Mouse (Mus musculus) heart, postnatal 36 days (tissue): Measurements from ENCODE around the gene Zfp629. TPM values are rescaled to one million over a fixed set of nuclear protein-coding genes. Genes with fewer than 3 reads are reported as not detected.
A peak's percentile ranks its signal among the peaks of the same experiment; 100 is the strongest.
"Not testable (repeated sequence)": the region's sequence is repeated elsewhere in the genome, so short reads cannot be mapped to it uniquely, and the experiment has no call there.

Source experiments
- DNase-seq, 2 experiments: peaks; one replicate each; pipeline ENCODE4 v3.0.0; 2021 to 2022
- intact Hi-C: fragments of 180-260 bp; cut with DNase I; formaldehyde crosslinking; loops from one replicate; pipeline ENCODE4 v1.15.1; 2025
- total RNA-seq, 2 experiments: library from RNA; stranded (reverse); gene quantifications; 2 replicates each; pipeline ENCODE4 v1.2.3; 2021

Zfp629 gene
- total RNA-seq = 10 to 100 TPM; 18.1 to 22.4 TPM

DNA sequence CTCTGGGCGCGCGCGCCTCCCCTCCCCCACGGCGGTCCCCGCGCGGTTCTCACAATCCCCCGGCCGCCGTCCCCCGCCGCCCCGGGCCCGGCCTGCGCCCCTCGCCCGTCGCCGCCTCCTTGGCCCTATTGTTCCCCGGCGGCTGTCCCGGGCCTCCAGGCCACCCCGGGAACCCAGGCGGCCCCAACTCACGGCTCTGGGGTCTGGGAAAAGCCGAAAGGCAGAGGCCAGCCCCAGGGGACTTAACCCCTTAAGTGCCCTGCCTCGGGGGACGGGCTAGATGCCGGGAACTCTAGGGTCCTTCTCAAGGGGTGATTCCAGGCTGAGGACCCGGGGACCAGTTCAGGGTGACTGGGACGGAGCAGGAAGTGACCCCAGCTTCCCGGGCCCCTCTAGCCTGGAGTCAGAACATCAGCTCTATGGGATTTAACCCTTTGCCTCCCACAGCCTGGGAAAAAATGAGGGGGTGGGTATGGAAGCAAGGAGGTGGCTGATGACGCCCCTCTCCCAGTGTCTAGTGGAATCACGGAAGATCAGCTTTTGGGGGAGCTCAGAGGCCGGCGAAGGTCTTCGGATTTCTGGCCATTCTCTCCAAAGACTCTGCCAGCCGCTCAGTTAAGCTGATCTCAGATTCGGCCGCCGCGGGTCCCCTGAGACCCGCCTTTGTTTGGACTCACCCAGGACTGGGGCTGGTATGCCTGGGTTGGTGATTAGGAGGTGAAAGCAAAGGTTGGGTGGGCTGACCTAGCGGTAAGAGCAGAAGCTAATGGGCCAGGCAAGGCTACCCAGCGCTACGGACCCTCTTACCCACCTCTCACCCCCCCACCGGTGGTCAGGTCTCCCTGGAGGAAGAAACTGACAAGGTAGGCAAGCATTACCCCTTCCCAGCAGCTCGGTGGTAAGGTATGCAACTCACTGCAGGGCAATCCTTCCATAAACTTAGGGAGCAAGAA is at the start of gene Zfp629:
Zfp629 (minus strand) TSS at position 907 of the 953 bp plus-strand sequence.
- peak; percentile 67 to 84 for DNase-seq
- intact Hi-C loops = no loop called here

- DNase-seq = no peak
- intact Hi-C loops = no loop called here
Observed at GRCm38 (mm10) chr7:127662926-127663325, 47.3 kb upstream of the Zfp629 start.

DNA sequence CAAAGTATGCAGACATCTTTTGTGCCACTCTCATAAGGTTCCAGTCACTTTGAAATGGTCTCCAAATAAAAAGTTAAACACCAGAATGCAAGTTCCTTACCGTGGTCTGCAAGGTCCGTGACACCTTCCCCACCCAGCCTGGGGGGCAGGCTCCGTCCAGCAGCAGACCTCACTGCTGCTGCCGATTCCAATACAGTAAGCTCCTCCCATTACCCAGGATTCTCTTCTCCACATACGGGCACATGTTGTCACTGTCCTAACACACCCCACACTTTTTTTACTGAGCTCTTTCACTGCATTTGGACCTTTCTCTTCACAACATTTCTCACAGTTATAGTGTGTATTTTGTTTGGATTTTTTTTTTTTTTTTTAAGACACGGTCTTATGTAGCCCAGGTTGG is 46.2 kb upstream of the Zfp629 start:
- DNase-seq = no peak
- intact Hi-C loops = no loop called here

- DNase-seq = no peak
- intact Hi-C loops = no loop called here
Observed at GRCm38 (mm10) chr7:127660882-127661281, 45.3 kb upstream of the Zfp629 start.

GRCm38 (mm10) chr7:127656946-127657345 is 41.3 kb upstream of the Zfp629 start:
- peak; percentile 48 to 61 for DNase-seq
- intact Hi-C loops = no loop called here

GRCm38 (mm10) chr7:127654318-127654717 is 38.7 kb upstream of the Zfp629 start:
- intact Hi-C loops = no loop called here
- DNase-seq = no peak

DNA sequence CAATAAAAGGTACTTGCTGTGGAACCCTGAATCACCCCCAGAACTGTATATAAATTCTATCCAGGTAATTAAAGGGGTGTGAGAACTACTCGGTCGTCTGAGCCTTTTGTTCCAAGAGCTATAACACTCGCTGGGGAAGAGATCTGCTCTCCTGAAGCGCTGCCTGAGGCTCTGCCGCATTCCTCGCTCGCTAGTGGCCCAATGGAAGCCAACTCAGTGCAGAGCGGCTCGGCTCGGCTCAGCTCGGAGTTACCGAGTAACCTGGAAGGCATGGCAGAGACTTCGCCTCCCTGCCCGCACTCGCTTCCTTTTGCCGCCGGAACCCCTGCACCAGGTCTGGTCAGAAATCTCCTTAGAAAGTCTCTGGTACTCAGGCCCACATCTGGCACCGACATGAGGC is 36.5 kb upstream of the Zfp629 start:
- DNase-seq = no peak
- intact Hi-C loops = no loop called here

- DNase-seq = no peak
- intact Hi-C loops = no loop called here
Observed at GRCm38 (mm10) chr7:127651624-127652023, 36.0 kb upstream of the Zfp629 start.

- intact Hi-C loops = no loop called here
- no peak for DNase-seq
Observed at GRCm38 (mm10) chr7:127649206-127649605, 33.6 kb upstream of the Zfp629 start.

DNA sequence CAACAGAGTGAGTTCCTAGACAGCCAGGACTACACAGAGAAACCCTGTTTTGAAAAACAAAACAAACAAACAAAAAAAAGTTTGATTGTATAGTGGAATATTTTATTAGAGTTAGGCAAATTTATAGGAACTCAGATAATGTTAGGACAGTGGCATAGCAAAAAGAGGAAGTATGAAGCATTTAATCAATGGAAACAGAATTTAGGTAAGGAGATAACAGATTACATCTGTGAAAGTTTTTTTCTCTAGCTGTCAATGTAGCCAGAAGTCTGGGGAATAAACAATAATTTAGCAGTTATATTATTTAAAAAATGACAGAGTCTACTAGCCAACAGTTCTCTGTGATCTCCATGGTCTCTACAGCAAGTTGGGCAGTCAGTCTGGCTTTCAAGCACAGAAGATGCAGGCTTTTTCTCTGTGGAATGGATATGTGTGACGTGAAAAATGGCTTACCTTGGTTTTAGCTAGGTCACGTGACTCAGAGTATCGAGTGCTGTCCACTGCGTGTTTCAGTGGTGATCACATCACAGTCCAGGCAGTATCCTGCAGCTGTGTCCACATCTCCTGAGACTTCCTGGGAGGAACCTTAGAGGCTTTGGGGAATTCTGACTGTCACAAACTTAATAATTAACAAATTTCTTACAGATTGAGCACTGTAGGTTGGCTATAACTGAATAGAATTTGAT is 33.1 kb upstream of the Zfp629 start:
- DNase-seq = no peak
- intact Hi-C loops = no loop called here

DNA sequence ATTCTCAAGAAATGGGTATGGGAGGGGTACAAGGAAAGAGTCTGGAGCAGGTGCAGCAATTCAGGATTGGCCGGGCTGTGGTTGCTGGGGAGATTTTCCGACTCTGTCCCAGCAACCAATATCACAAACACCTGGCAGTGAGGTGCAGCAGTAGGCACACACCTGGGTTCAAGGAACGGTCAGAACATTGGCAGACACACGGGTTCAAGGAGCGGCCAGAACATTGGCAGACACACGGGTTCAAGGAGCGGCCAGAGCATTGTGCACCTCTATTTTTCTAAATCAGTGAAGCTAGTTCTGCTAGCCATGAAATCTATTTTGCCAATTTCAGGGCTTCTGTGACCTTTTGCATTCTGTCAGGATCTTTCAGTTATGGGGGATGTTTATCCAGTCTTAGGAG is 32.0 kb upstream of the Zfp629 start:
- intact Hi-C loops, DNase-seq: not testable (repeated sequence)

GRCm38 (mm10) chr7:127646363-127646762 is 30.8 kb upstream of the Zfp629 start:
- DNase-seq = no peak
- intact Hi-C loops = no loop called here

- intact Hi-C loops = no loop called here
- no peak for DNase-seq
Observed at GRCm38 (mm10) chr7:127642254-127642653, 26.7 kb upstream of the Zfp629 start.

DNA sequence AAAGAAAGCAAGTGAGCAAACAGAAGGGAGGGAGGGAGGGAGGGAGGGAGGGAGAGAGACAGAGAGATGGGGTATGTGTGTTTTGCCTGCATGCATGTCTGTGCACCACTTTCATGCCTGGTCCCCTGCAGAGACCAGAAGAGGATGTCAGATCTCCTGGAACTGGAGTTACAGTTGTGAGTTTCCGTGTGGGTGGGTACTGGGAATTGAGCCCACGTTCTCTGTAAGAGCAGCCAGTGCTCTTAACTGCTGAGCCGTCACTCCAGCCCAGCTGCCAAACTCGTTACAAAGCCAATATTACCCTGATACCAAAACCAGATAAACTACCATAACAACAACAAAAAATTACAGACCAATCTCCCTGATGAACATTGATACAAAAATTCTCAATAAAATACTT is 25.7 kb upstream of the Zfp629 start:
- DNase-seq = no peak
- intact Hi-C loops = no loop called here

DNA sequence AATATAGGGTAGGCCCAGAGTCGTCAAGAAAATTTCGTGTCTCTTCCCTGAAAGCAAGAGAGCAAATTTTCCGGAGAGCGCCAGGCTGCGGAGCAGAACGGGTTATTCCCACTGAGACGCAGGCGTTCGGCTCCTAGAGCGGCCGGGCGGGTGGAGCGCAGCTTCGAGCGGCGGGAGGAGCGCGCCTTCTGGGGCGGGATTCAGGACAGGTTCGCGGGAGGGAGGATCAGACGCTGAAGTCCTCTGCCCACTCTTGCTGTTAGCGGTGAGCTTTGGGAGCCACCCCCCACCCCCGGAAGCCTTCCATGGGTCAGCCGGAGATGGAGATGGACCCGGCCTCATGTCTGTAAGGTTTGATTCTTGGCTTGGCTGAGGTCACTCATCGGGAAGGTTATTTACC is 21.4 kb upstream of the Zfp629 start:
- intact Hi-C loops = no loop called here
- DNase-seq = peak; percentile 78 to 80

GRCm38 (mm10) chr7:127631416-127631815 is 15.8 kb upstream of the Zfp629 start:
- intact Hi-C loops = no loop called here
- no peak for DNase-seq

- intact Hi-C loops = no loop called here
- DNase-seq = no peak
Observed at GRCm38 (mm10) chr7:127628646-127629045, 13.0 kb upstream of the Zfp629 start.

DNA sequence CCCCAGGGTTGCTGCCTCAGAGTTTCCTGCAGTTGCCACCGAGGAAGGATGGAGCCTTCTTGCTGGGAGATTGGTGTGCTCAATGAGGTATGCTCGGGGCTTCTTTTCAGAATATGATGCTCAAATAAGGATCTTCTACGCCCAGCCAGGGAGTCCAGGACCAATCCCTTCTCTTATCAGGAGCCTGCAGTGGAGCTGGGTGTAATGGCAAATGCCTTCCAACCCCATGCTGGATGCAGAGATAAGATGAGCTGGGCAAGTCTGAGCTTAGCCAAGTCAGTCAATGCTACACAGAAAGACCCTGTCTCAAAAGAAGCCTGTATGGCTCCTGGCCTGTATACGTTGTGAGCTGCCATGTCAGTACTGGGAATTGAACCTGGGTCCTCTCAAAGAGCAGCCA is 10.9 kb upstream of the Zfp629 start:
- DNase-seq = no peak
- intact Hi-C loops = no loop called here

- intact Hi-C loops = no loop called here
- no peak for DNase-seq
Observed at GRCm38 (mm10) chr7:127626039-127626438, 10.4 kb upstream of the Zfp629 start.

- intact Hi-C loops, DNase-seq: not testable (repeated sequence)
Observed at GRCm38 (mm10) chr7:127618402-127618801, 2.8 kb upstream of the Zfp629 start.

- DNase-seq = no peak
- intact Hi-C loops = no loop called here
Observed at GRCm38 (mm10) chr7:127617962-127618361, 2.4 kb upstream of the Zfp629 start.

- intact Hi-C loops = no loop called here
- DNase-seq = no peak
Observed at GRCm38 (mm10) chr7:127616881-127617280, 1.3 kb upstream of the Zfp629 start.
